Mouse (Mus musculus) naive thymus-derived CD4-positive, alpha-beta T cell, adult 5 months (primary cell): Measurements from ENCODE around the gene Vmn2r8. TPM values are rescaled to one million over a fixed set of nuclear protein-coding genes. Genes with fewer than 3 reads are reported as not detected.

Experiments used
- polyA plus RNA-seq: library from polyadenylated mRNA; unstranded; fragments of 100-300 nt; shearing (Covaris generic); gene quantifications from one replicate; pipeline ENCODE4 v1.2.1, GENCODE M21; 2017

Gene Vmn2r8
- not detected for polyA plus RNA-seq

DNA sequence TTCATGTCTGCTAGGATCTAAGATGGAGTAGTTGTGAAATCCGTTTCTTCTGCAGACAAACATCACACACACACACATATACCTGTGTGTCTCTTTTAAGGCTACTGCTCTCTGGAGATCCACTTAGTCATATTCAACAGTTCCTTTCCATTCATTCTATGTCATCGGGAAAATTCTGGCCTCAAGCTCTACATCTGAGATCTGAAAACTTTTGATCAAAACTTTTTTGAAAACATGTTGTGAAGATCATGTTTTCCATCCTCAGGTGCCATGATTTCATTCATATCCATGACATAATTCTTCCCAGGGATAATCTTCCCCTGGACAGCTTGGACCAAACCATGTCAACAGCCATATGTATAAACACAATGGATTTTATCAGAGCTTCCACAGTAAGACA, at the start of gene Vmn2r8:
Gene Vmn2r8 (minus strand): TSS at position 101 of the 400 bp plus-strand sequence.

DNA sequence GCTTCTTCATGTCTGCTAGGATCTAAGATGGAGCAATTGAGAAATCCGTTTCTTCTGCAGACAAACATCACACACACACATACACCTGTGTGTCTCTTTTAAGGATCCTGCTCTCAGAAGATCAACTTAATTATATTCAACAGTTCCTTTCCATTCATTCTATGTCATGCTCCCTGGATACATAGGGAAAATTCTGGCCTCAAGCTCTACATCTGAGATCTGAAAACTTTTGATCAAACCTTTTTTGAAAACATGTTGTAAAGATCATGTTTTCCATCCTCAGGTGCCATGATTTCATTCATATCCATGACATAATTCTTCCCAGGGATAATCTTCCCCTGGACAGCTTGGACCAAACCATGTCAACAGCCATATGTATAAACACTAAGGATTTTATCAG, 43.9 kb upstream of the Vmn2r8 start, which contains the start of gene Vmn2r9:
Gene Vmn2r9 (minus strand): TSS at position 101 of the 400 bp plus-strand sequence.

DNA sequence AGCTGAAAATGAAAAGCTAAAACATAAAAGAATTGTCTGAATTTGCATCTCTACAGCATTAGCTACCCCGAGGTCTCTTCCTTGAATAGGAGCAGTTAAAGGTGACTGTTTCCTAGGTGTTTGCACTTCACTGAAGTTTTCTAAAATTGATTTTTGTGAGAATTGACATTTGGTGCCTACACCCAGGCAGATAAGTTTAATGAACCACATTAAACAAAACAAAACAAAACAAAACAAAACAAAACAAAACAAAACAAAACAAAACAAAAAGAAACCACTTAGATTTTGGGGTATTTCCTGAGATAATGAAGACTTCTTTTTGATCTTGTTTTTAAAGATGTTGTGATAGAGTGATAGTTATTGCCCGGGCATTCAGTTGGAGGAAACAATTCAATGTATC, 13.4 kb downstream of the Vmn2r8 start, which contains the start of gene Tmed11:
Gene Tmed11 (minus strand): TSS at position 101 of the 400 bp plus-strand sequence.

DNA sequence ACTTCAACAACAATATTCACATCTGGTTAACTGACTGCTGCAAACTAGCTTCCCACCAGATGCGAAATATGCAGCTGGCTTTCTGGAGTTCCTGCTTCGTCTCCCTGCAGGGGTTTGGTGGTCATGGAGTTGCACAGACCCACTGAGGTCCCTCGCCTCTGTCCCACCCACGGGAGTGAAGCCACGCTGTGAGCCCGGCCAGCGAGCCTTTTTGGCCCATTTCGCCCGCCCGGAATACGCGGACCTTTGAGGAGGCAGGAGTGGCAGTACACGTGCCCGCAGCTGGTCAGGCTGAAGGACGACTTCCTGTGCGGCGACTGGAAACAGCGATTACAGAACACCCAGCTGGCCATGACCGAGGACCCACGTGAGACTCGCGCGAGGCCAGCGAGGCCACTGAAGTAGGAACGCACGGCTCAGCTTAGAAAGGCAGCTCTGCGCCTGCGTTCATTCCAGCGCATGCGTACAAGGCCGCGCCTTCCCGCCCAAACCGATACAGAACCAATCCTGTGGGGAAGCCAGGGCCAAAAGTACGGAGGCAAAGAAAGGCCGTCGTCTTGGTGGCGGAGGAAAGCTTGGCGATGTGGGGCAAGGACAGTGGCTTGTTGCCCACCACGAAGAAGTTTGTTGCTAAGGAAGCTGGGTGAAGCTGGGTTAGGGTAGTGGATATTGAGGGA, 33.9 kb downstream of the Vmn2r8 start, which contains the start of gene Rnf212:
Gene Rnf212 (minus strand): TSS at position 353 of the 677 bp plus-strand sequence.

Other genes with a start within 250 kb of the Vmn2r8 start
- 210 TPM for gene Gak, start 179.1 kb downstream of the Vmn2r8 start, polyA plus RNA-seq
- gene Tmem175, start 179.1 kb downstream of the Vmn2r8 start, polyA plus RNA-seq: 22.5 TPM
- 31.0 TPM for gene Idua, start 148.5 kb downstream of the Vmn2r8 start, polyA plus RNA-seq
- gene Dgkq, start 139.2 kb downstream of the Vmn2r8 start, polyA plus RNA-seq: 24.7 TPM
- gene Slc26a1, start 133.3 kb downstream of the Vmn2r8 start, polyA plus RNA-seq: 0.11 TPM
- 6.1 TPM for gene Fgfrl1, start 116.5 kb downstream of the Vmn2r8 start, polyA plus RNA-seq
- gene Rnf212, start 33.9 kb downstream of the Vmn2r8 start, polyA plus RNA-seq: not detected
- not detected for gene Tmed11, start 13.5 kb downstream of the Vmn2r8 start, polyA plus RNA-seq
- gene Vmn2r9, start 43.8 kb upstream of the Vmn2r8 start, polyA plus RNA-seq: 0.05 TPM
- 0.05 TPM for gene Vmn2r10, start 197.7 kb upstream of the Vmn2r8 start, polyA plus RNA-seq